Mouse (Mus musculus): ENCODE results near the gene Ubr2. TPM values are rescaled to one million over a fixed set of nuclear protein-coding genes. Genes with fewer than 3 reads are reported as not detected.
A peak's percentile ranks its signal among the peaks of the same experiment; 100 is the strongest.

Gene Ubr2
- polyA plus RNA-seq, 1 experiment from 2014 or later: 23.4 TPM

DNA sequence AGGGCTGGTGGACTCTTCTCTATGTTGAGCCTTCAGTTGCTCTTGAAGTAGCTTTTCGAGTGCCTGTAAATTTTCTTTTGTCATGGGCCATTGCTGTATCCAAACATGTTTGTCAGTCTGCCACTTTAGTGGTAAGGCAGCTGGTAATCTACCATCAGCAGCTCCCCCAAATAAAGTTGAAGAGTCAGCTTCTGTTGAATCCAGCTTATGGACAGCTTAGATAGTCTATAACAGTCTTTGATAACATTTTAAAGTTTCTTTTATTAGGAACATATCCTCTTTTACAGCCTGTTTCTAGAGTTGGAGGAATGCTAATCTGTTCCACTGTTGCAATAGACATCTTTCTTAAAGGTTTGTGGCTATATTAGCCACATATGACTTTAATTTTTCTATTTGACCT is 13.0 kb upstream of the Ubr2 start:
- WGBS: 77% methylated on average over 1 of the region's 1 CpGs
- no peaks in the 10 kb centered on the region for H3K4me1 ChIP-seq
- H3K4me2 ChIP-seq (replicated peaks): no peak overlapping the region
- no peaks in the 10 kb centered on the region for H3K27me3 ChIP-seq
- H3K27ac ChIP-seq (replicated peaks): no peak overlapping the region
- H3K9ac ChIP-seq (replicated peaks): no peak overlapping the region
- H3K4me3 ChIP-seq: no peak overlapping the region
- H3K36me3 ChIP-seq: no peaks in the 10 kb centered on the region
- H3K9me3 ChIP-seq: no peaks in the 10 kb centered on the region
- ATAC-seq (ENCODE audit: low FRiP score, low read depth): no peak

DNA sequence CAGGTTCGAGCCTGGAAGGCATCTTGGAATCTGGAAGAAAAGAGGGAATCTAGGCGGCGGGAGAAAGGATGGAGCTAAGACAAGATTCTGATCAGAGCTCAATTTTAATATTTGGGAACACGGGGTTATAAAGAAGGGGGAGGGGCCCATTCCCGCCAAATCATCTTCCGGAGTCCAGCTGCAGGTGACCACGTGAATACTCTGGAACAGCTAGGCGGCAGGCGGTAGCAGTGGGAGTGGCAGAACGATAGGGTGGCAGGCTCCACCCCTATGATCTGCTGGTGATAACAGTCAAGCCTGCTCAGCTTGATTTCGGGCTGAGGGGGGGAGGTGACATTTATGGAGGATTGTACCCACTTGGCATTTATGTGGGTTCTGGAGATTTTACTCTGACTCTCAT is 2.5 kb upstream of the Ubr2 start:
- Histone ChIP-seq H3K4me3 (no peak overlapping the region), H3K9ac (replicated peaks) (no peak overlapping the region), H3K9me3 (no peaks in the 10 kb centered on the region), H3K4me1 (peaks cover 16% of the 10 kb centered on the region), H3K27me3 (no peaks in the 10 kb centered on the region), H3K36me3 (no peaks in the 10 kb centered on the region), H3K27ac (replicated peaks) (no peak overlapping the region), H3K4me2 (replicated peaks) (no peak overlapping the region)
- ATAC-seq (ENCODE audit: low FRiP score, low read depth): no peak
- WGBS: 47% methylated on average over 11 of the region's 11 CpGs

DNA sequence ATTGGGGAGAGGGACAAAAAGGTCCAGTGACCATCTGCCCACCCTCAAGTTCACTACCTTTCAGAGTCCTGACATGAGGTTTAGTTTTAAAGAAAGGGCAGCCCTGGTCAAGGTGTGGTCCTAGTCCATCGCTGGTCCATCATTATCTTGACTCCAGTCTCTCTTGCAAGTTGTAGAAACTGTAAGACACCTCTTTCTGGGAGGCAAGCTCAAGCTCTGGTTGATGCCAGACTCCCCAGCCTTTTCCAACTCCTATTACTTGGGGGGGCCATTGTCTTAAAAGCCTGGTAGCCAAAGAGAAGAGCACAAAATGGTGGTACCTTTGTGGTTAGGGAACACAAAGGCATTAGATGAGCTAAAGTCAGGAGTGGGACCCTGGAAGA is 1.3 kb upstream of the Ubr2 start:
- no peak overlapping the region for H3K9ac ChIP-seq (replicated peaks)
- no peaks in the 10 kb centered on the region for H3K9me3 ChIP-seq
- no peak overlapping the region for H3K4me3 ChIP-seq
- H3K4me1 ChIP-seq: peaks cover 16% of the 10 kb centered on the region
- no peaks in the 10 kb centered on the region for H3K27me3 ChIP-seq
- H3K27ac ChIP-seq (replicated peaks): no peak overlapping the region
- H3K4me2 ChIP-seq (replicated peaks): no peak overlapping the region
- WGBS: 87% methylated on average over 1 of the region's 1 CpGs
- peaks cover 5% of the 10 kb centered on the region; the same call in 1 of the 2 replicates for H3K36me3 ChIP-seq
- no peak for ATAC-seq (ENCODE audit: low FRiP score, low read depth)

DNA sequence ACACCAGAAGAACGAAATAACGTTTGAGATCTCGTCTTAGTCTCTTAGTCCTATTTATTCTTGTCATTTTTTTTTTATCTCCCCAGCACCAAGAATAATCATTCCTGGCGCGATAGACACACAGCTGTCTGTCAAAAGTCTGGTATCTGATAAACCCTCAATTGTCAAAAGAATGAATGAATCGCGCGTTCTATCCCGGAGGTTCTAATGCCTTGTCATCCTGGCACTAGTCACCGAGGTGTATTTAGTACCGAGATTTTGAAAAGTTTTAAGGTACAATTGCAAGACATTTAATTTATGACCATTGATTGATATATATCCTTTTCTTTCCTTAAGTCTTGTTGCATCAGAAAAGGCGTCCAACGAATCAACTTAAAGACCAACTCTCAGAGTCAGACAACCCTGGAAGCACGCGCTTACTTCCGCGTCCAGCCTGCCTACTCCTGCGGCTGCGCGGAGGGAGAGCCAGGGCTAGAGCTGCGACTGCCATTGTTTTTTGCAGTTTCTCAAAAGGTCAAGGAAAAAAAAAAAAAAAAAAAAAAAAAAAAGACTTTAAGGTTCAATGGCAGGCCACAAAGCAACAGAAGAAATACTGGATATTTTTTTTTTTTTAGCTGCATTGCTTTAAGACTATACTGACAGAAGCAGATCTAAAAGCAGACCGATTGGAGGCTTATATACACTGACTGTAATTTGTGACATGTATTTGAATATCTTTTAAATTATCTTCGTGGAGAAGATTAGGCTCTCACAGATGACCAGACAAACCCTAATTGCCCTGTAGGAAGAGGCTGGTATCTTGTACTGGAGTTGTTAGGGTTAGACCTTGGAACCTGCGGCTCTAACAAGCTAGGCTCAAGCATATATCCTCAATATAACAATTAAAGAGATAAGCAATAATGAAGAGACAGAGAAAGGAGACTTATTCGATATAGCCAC is 635 bp upstream of the Ubr2 start:
- Histone ChIP-seq H3K27me3 (no peaks in the 10 kb centered on the region), H3K4me3 (peak overlapping the region; percentile 93), H3K4me1 (peaks cover 16% of the 10 kb centered on the region), H3K27ac (replicated peaks) (peak overlapping the region; percentile 91), H3K9ac (replicated peaks) (0 out of 2 replicates have a peak overlapping the region, but pooled peaks have one; percentile 84), H3K9me3 (no peaks in the 10 kb centered on the region), H3K4me2 (replicated peaks) (peak overlapping the region; percentile 88), H3K36me3 (peaks cover 5% of the 10 kb centered on the region; the same call in 1 of the 2 replicates)
- peak; percentile 75 for ATAC-seq (ENCODE audit: low FRiP score, low read depth)
- 13% methylated on average over 25 of the region's 25 CpGs for WGBS

DNA sequence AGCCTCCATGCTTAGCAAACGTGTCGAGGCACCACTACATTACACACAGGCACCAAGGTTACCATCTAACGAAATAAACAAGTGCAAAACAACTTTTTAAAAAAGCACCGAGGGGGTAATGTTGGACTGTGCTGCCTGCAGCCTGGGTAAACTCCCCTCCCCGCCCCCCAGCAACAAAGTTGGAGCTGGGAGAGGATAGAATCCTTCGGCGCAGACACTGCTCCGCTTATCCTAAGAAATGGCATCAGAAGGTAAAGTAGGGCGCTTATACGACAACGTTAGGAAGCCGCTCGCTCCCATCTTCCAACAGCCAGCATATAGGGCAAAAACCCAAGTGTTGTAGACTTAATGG is 834 bp downstream of the Ubr2 start:
- peak overlapping the region; percentile 91; the same call in 1 of the 2 replicates for H3K27ac ChIP-seq (replicated peaks)
- 2% methylated on average over 13 of the region's 13 CpGs for WGBS
- H3K9me3 ChIP-seq: no peaks in the 10 kb centered on the region
- peaks cover 16% of the 10 kb centered on the region for H3K4me1 ChIP-seq
- H3K36me3 ChIP-seq: peaks cover 5% of the 10 kb centered on the region; the same call in 1 of the 2 replicates
- no peaks in the 10 kb centered on the region for H3K27me3 ChIP-seq
- no peak for ATAC-seq (ENCODE audit: low FRiP score, low read depth)
- peak overlapping the region; percentile 88 for H3K4me2 ChIP-seq (replicated peaks)
- H3K4me3 ChIP-seq: peak overlapping the region; percentile 93
- H3K9ac ChIP-seq (replicated peaks): peak overlapping the region; percentile 84

DNA sequence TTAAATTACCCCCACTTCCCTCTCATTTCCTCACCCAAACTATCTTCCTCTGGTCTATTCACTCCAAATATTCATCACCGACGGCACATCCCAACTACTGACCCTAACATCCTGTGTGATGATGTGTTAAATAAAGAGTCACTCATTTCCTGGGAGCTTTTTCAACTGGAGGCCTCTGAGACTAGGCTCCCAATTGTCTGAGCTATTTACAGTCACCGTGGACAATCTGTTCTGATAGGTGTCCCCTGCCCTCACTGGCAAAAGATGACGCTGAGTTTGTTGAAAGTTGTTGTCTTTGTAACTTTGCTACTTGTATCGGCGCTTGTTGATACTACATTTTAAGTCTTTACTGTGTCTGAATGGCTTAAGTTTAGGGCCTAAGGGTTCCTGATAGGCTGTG is 1.3 kb downstream of the Ubr2 start:
- 21% methylated on average over 6 of the region's 6 CpGs for WGBS
- Histone ChIP-seq H3K27ac (replicated peaks) (no peak overlapping the region), H3K9ac (replicated peaks) (peak overlapping the region; percentile 84)

DNA sequence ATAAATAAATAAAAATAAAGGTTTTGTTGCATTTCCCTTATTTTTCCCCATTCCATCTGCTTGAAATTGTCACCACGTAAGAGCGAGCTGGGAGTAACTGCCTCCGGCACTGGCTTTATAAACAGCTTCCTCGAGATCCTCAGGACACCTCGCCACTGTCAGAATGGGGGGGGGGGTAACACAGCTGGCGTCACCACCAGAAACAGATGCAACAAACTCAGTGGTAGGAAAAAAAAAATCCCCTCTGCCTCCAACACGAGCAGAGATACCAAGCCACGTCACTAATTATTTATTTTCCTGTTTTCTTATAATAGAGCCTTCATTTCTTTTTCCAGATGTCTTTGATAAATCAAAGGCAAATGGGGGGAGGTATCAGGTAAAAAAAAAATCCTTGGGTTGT is 1.9 kb downstream of the Ubr2 start:
- Histone ChIP-seq H3K9ac (replicated peaks) (peak overlapping the region; percentile 84; the same call in 1 of the 2 replicates), H3K27ac (replicated peaks) (no peak overlapping the region), H3K4me2 (replicated peaks) (peak overlapping the region; percentile 88), H3K27me3 (no peaks in the 10 kb centered on the region), H3K4me3 (peak overlapping the region; percentile 93), H3K36me3 (peaks cover 5% of the 10 kb centered on the region; the same call in 1 of the 2 replicates), H3K9me3 (no peaks in the 10 kb centered on the region), H3K4me1 (peaks cover 16% of the 10 kb centered on the region)
- 65% methylated on average over 8 of the region's 8 CpGs for WGBS
- ATAC-seq (ENCODE audit: low FRiP score, low read depth): no peak

More for the DNA sequence above, 1.3 kb downstream of the Ubr2 start:
- Histone ChIP-seq H3K27me3 (no peaks in the 10 kb centered on the region), H3K9me3 (no peaks in the 10 kb centered on the region), H3K36me3 (peaks cover 5% of the 10 kb centered on the region; the same call in 1 of the 2 replicates), H3K4me2 (replicated peaks) (peak overlapping the region; percentile 88), H3K4me1 (peaks cover 16% of the 10 kb centered on the region), H3K4me3 (peak overlapping the region; percentile 93)
- ATAC-seq (ENCODE audit: low FRiP score, low read depth): no peak

DNA sequence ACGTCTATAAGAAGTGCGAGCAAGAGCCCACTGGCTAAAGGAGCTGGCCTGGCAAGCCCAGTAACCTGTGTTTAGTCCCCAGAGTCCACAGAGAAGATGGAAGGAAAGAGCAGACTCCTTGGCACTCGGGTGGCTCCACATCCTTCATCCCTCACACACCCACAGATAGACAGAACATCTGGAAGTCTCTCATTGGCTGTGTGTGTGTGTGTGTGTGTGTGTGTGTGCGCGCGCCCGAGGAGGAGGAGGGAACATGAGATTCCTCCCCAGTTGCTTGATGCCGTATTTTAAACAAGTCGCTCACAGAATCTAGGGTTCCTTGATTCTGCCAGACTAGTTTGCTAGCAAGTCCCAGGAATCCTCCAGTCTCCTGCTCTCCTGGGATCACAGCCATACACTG is 3.6 kb downstream of the Ubr2 start:
- Histone ChIP-seq H3K9ac (replicated peaks) (no peak overlapping the region), H3K4me1 (peaks cover 16% of the 10 kb centered on the region), H3K27me3 (no peaks in the 10 kb centered on the region), H3K4me2 (replicated peaks) (no peak overlapping the region), H3K27ac (replicated peaks) (no peak overlapping the region), H3K9me3 (no peaks in the 10 kb centered on the region), H3K36me3 (peaks cover 5% of the 10 kb centered on the region; the same call in 1 of the 2 replicates), H3K4me3 (no peak overlapping the region)
- ATAC-seq (ENCODE audit: low FRiP score, low read depth): no peak
- WGBS: 88% methylated on average over 6 of the region's 9 CpGs

DNA sequence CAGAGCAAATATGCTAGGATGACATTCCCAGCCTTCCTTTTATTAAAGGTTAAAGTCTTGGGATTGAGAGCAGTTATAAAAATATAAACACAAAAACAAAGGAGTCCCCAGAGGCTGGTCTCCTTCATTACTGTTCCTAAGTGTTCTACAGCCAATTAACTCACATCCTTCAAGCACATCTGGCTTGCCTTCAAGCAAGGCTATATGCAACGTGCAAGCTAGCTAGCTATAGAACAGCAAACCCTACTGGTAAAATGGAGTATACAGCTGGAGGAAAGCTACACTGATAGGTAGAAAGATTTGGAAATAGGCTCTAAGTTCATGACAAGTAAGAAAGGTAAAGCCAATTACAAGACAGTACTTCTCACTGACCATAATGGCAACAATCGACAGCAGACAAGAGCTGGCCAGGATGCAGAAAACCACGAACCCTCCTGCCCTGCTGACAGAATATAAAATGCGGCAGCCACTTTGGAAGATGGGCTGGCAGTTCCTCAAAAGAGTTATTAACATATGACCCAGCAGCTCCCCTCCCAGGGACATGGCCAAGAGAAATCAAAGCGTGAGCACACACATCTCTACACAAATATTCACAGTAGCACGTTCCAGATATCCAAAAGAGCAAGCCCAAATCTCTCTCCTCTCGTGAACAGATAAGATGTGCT is 4.5 kb downstream of the Ubr2 start:
- ATAC-seq (ENCODE audit: low FRiP score, low read depth): no peak
- H3K4me3 ChIP-seq: no peak overlapping the region
- no peaks in the 10 kb centered on the region for H3K27me3 ChIP-seq
- no peak overlapping the region for H3K27ac ChIP-seq (replicated peaks)
- no peaks in the 10 kb centered on the region for H3K9me3 ChIP-seq
- H3K4me1 ChIP-seq: peaks cover 16% of the 10 kb centered on the region
- 82% methylated on average over 7 of the region's 7 CpGs for WGBS
- H3K36me3 ChIP-seq: peaks cover 5% of the 10 kb centered on the region; the same call in 1 of the 2 replicates
- H3K4me2 ChIP-seq (replicated peaks): no peak overlapping the region
- no peak overlapping the region for H3K9ac ChIP-seq (replicated peaks)

DNA sequence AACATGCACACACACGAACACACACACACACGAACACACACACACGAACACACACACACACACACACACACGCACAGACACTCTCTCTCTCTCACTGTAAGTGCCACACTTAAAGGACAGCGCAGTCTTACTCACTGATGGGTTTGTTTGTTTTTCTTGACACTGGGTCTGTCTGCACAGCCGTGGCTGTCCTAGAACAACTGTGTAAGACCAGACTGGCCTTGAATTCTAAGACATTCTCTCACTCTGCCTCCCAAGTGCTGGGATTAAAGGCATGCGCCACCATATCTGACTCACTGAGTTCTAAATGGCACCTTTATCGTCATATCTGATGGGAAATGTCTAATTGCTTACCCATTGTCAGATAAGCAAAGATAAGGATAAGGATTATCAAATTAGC is 7.1 kb downstream of the Ubr2 start:
- 83% methylated on average over 8 of the region's 8 CpGs for WGBS
- H3K9ac ChIP-seq (replicated peaks): no peak overlapping the region
- peaks cover 25% of the 10 kb centered on the region for H3K36me3 ChIP-seq
- no peak overlapping the region for H3K4me2 ChIP-seq (replicated peaks)
- no peak overlapping the region for H3K4me3 ChIP-seq
- H3K4me1 ChIP-seq: peaks cover 4% of the 10 kb centered on the region; the same call in 1 of the 2 replicates
- no peak for ATAC-seq (ENCODE audit: low FRiP score, low read depth)
- no peaks in the 10 kb centered on the region for H3K9me3 ChIP-seq
- H3K27ac ChIP-seq (replicated peaks): no peak overlapping the region
- no peaks in the 10 kb centered on the region for H3K27me3 ChIP-seq

DNA sequence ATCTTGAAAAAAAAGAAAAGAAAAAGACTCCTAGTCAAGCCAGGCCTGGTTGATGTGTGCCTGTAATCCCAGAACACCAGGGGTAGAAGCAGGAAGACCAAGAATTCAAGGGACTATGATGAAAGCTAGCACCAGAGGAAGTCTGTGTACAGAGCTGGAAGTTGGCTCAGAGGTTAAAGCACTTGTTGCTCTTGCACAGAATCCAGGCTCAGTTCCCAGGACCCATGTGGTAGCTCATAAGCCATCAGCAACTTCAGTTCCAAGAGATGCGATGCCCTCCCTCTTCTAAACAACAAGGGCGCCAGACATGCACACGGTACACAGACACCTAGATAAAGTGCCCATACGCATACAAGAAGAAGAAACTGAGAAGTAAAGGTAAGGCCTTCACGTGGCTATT is 8.0 kb downstream of the Ubr2 start:
- Histone ChIP-seq H3K4me2 (replicated peaks) (no peak overlapping the region), H3K4me1 (no peaks in the 10 kb centered on the region), H3K9me3 (no peaks in the 10 kb centered on the region), H3K27me3 (no peaks in the 10 kb centered on the region), H3K27ac (replicated peaks) (no peak overlapping the region), H3K36me3 (peaks cover 33% of the 10 kb centered on the region), H3K9ac (replicated peaks) (no peak overlapping the region), H3K4me3 (no peak overlapping the region)
- 94% methylated on average over 5 of the region's 5 CpGs for WGBS
- no peak for ATAC-seq (ENCODE audit: low FRiP score, low read depth)

DNA sequence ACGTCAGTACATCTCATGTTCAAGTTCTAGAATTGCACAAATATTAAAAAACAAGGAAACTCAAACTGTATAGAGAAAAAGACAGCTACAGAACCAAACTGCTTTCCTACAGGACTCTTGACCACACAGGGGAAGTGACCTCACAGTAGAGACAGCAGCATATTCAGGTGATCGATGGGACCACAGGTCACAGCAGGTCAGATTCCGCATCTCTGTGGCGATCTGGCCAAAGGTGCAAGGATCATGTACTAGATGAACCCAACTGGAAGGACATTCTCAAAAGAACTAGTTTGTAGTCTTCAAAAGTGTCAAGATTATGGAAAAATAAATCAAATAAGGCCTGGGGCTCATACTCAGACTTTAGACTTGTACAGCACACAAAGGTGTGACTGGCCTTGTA is 11.5 kb downstream of the Ubr2 start:
- Histone ChIP-seq H3K36me3 (peaks cover 52% of the 10 kb centered on the region), H3K27ac (replicated peaks) (no peak overlapping the region), H3K4me3 (no peak overlapping the region), H3K4me1 (no peaks in the 10 kb centered on the region), H3K27me3 (no peaks in the 10 kb centered on the region), H3K4me2 (replicated peaks) (no peak overlapping the region), H3K9ac (replicated peaks) (no peak overlapping the region), H3K9me3 (no peaks in the 10 kb centered on the region)
- no peak for ATAC-seq (ENCODE audit: low FRiP score, low read depth)
- 96% methylated on average over 4 of the region's 4 CpGs for WGBS
